Mouse (Mus musculus): Measurements from ENCODE around the gene Zfp354c. TPM values are rescaled to one million over a fixed set of nuclear protein-coding genes. Genes with fewer than 3 reads are reported as not detected.

Zfp354c gene
- polyA plus RNA-seq (2012; rRNA removed), result 0.90 and 0.93 TPM in 2 replicates

DNA sequence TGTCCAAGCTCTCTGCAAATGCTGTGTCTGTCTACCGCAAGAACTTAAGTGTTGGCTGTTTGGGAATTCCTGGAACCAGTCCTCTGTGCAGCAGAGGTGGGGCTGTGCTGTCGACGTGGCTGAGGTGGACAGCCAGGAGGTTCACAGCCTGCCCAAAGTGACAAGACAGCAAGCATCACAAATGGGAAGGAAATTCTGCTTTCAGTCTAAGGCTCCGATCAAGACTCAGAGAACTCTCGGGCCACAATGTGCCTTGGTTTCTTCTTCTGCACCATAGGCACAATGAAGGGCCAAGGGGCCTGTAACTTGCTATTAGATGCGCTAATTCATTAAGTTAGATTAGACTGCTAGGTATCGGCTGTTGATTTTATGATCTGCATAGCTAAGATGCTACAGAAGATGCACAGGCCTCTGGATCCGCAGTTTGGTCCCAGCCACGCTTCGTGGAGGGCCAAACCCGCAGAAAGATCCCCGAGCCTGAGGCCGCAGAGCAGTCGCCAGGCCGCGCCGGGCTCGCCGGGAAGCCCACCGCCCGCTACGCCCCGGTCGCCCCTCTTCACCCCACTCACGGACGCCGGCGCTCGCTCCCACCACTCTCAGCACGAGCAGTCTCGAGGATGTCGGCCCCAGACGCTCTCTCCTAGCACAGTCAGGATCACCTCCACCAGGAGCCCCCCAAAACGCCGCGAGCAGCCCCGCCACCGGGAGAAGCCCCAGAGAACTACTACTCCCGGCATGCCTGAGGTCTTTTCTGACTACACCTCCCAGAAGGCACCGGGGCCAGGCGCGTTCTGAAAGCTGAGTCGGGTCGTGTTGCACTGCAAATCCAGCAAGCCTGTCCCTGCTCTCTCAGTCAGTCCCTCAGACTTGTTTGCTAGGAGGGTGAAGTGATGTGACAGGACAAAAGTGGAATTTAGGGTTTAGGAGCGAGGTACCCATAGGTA, at the start of gene Zfp354c:
Gene Zfp354c, minus strand, starts transcription at position 715 of the 944 bp plus-strand sequence.

GRCm38 (mm10) chr11:50850177-50850735, 22.7 kb upstream of the Zfp354c start, which contains the start of gene Grm6:
Grm6 (plus strand) TSS chr11:50850685.

GRCm38 (mm10) chr11:50841023-50841735, 13.7 kb upstream of the Zfp354c start, which contains the start of gene Zfp879:
Zfp879 (minus strand) TSS chr11:50841552.

Other genes with a start within 250 kb of the Zfp354c start
- gene Adamts2, start 225.6 kb downstream of the Zfp354c start, polyA plus RNA-seq (2012; rRNA removed), result 13.7 and 15.7 TPM in 2 replicates
- gene Zfp879, start 13.8 kb upstream of the Zfp354c start, polyA plus RNA-seq (2012; rRNA removed), result 0.19 and 0.21 TPM in 2 replicates
- 0.08 and 0.12 TPM in 2 replicates for gene Grm6, start 23.0 kb upstream of the Zfp354c start, polyA plus RNA-seq (2012; rRNA removed)
- gene Zfp454, start 59.9 kb upstream of the Zfp354c start, polyA plus RNA-seq (2012; rRNA removed), result 0.21 and 0.31 TPM in 2 replicates
- 0.44 and 0.60 TPM in 2 replicates for gene Zfp2, start 88.4 kb upstream of the Zfp354c start, polyA plus RNA-seq (2012; rRNA removed)
- gene Zfp354b, start 103.9 kb upstream of the Zfp354c start, polyA plus RNA-seq (2012; rRNA removed), result 0.08 and 0.10 TPM in 2 replicates
- gene 4933414I15Rik, start 116.0 kb upstream of the Zfp354c start, polyA plus RNA-seq (2012; rRNA removed), result not detected in 2 replicates
- gene Prop1, start 126.0 kb upstream of the Zfp354c start, polyA plus RNA-seq (2012; rRNA removed), result not detected in 2 replicates
- not detected in 2 replicates for gene Olfr1378, start 138.8 kb upstream of the Zfp354c start, polyA plus RNA-seq (2012; rRNA removed)
- gene Olfr1377, start 154.2 kb upstream of the Zfp354c start, polyA plus RNA-seq (2012; rRNA removed), result not detected in 2 replicates
- not detected in 2 replicates for gene Olfr51, start 175.9 kb upstream of the Zfp354c start, polyA plus RNA-seq (2012; rRNA removed)
- not detected in 2 replicates for gene Olfr54, start 186.5 kb upstream of the Zfp354c start, polyA plus RNA-seq (2012; rRNA removed)
- not detected in 2 replicates for gene Olfr1375, start 220.4 kb upstream of the Zfp354c start, polyA plus RNA-seq (2012; rRNA removed)
- gene Zfp354a, start 231.5 kb upstream of the Zfp354c start, polyA plus RNA-seq (2012; rRNA removed), result 1.2 and 1.7 TPM in 2 replicates